Mouse (Mus musculus) kidney, adult 8-10 months (tissue): Measurements from ENCODE around the gene Zbtb49.
A peak's percentile ranks its signal among the peaks of the same experiment; 100 is the strongest.

Experiments
- DNase-seq, 2 experiments: peaks; one replicate each; pipeline ENCODE4 v3.0.0; 2022

Zbtb49 gene

DNA sequence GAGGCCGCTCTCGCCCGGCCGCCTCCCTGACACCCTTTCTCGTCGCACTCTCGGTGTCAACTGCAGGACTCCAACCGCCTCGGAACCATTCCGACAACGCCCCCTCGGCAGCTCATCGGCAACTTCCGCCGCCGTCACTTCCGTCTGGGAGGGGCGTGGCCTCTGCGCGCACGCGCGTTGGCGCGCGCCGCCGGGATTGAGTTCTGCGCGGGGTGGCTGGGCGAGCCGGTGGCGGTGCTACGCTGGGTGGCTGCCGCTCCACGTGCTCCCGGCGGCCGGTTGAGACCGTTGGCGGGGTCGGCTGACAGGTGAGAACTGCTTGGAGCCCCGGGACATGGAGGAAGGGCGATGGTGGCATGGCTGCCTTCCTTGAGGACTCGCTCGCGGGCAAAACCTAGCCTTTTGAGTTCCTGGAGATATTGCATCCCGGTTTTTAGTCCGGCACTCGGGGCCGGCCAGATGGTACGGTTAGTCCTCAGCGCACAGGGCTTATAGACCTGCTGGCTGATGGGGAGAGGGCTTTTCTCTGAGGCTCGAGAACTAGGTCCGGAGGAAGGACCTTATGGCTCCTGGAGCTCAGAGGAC lies at the start of gene Zbtb49, which contains the start of gene Lyar:
Zbtb49 (minus strand) TSS at position 130 of the 585 bp plus-strand sequence.
Lyar (plus strand) TSS at position 143 of the 585 bp plus-strand sequence.
- peak; percentile 89 to 92 for DNase-seq

DNA sequence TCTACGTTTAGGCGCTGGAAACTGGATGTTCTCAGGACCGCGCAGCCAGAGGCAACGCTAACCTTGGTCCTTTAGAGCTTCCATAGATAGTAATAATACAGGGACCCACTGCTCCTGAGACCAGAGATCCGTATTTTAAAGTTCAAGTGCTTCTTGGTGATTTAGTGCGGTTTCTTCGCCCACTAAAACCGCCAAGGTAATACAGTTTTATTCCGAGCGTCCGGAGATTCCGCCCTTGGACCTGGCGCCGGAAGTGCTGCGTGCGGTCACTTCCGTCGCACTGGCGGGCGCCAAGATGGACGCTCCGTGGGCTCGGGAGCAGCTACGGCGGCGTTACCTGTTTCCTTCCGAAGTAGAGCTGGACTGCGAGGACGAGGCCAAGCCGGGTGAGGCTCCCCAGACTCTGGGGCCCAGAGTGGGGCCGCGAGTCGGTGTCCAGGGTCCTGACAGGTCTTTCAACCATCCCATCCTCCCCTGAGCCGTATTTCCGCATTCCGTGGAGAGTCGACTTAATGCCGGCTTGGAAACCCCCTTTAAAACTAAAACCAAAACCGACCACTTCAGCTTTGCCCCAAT lies 39.9 kb upstream of the Zbtb49 start, which contains the start of gene Tmem128:
Tmem128 (plus strand) TSS at position 79 of the 576 bp plus-strand sequence.
- peak; percentile 42 to 64 for DNase-seq

GRCm38 (mm10) chr5:38259455-38260106 lies 39.3 kb upstream of the Zbtb49 start:
- no peak for DNase-seq

DNA sequence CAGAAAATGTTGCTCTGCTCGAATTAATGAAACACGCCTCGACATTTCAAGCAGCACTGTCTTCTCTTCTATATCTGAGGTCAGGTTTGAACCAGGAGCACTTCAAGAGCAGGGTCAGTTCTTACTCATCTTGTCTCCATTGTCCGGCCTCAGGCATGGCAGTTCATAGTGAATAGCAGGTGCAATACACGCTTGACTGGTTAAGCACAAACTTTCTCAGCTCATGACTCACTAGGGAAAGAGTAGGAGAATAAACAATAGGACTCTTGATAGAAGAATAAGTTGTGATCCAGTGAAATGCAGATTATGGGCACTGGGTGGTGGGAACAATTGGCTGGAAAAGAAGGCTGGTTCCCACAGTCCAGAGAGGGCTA lies 38.5 kb upstream of the Zbtb49 start:
- no peak for DNase-seq

DNA sequence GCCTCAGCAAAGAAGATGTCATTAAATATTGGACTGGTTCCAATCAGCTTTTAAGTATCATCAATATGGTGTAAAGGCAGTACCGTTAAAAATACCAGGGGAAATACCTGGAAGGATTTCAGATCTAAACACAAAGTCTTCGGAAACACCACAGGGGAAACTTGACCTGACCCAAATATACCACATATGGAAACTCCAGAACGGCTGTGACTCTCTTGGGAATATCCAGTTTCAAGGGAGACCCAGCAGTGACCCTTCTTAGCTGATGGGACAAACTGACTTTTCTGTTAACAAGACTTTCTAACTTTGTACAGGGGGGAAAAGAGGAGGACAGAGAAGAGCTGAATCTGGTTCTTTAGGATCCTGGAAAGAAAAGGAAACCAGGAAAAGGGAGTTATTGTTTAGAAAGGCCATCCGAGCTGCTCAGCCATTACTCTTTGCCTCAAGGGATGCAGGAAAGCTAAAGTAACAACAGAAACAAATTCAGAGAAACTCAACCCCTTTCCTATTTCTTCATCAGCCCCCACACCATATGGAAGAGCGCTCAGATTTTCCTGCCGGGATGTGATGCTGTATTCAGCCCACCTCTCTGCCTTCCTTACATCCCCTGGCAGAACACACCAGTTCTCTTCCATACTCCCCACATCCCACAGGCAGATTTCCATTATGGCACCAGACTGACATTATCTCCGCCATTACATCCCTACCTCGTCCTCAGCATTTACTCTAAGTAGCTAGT lies 37.9 kb upstream of the Zbtb49 start:
- DNase-seq, result no peak

DNA sequence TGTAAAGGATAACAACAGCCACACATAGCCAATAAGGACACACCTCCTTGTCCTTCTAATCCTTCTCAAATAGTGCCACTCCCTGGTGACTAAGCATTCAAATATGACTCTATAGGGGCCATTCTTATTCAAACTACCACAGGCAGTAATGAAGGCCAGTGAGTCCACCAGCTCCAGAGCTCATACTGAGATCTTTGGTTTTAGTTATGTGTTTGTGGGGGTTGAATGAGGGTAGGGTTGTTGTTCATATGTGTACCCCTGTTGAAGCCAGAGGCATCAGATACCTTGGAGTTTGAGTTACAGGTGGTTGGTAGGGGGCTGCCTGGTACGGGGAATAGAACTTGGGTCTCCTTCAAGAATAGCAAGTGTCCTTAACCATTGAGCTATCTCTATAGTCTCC lies 36.3 kb upstream of the Zbtb49 start:
- no peak for DNase-seq

DNA sequence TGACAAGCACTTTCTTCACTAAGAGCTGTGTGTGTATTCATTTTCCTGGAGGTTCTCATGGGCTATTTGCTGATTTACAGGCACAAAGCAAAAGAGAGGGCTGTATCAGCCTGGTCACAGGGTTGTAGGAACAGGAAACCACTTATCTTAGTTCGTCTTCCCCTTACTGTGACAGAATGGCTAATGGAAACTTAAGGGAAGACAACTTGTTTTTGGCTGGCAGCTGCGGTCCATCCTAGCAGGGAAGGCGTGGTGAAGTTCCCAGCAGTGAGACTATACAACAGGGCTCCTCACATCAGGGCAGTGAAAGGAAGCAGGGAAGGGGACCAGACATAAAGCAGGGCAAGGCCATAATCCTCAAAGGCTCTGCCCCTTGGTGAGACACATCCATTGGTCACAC lies 35.4 kb upstream of the Zbtb49 start:
- DNase-seq, result no peak

DNA sequence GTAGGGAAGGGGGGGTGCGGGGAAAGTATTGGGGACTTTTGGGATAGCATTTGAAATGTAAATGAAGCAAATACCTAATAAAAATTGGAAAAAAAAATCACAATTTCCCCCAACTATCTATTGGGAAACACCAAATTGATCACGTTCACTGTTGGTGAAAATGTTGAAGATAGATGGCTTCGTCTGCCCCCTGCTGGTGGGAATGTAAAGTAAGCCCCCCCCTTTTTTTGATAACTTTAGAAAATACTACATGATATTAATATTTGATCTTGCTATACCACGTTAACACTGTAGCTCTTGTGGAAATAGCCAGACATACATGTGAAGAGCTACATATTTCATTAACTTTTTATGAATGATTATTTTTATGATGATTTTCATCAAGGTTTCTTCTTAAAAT lies 34.9 kb upstream of the Zbtb49 start:
- no peak for DNase-seq

- no peak for DNase-seq
Measured at GRCm38 (mm10) chr5:38241966-38242365, 21.7 kb upstream of the Zbtb49 start.

GRCm38 (mm10) chr5:38241473-38241834 lies 21.2 kb upstream of the Zbtb49 start:
- no peak for DNase-seq

DNA sequence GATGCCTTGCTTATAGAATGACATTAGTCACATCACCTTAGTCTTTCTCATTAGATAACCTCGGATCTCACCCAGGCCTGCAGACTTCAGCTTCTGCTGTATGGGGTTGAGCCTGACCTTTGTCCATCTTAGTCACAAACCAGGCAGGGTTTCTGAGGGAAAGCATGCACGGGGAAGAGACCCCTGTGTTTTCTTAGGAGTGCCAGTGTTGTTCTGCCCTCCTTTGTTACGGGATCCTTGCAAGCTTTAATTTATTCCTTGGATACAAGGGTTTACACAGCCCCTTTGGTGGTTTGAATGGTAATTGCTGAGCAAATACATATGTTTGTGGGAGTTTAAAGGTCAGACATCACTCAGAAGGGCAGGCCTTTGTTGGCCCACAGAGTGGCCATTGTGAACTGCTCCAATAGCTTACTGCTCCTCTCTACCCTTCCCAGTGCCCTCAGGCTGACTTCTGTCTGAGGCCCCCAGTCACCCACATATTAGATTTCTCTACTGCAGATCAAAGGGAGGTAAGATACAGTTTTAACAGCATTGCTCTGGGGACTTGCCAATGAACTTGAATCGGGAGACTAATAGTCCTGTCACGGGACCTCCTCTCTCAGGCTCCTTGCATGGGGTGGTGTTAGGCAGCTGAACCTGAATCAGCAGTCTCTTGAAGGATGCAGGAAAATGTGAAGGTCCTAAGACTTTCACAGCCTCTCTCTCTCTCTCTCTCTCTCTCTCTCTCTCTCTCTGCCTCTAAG lies 20.6 kb upstream of the Zbtb49 start:
- no peak for DNase-seq

- DNase-seq, result no peak
Measured at GRCm38 (mm10) chr5:38236627-38237026, 16.4 kb upstream of the Zbtb49 start.

- DNase-seq, result peak in 1 of 2 experiments; percentile 55
Measured at GRCm38 (mm10) chr5:38235422-38235821, 15.2 kb upstream of the Zbtb49 start.

GRCm38 (mm10) chr5:38219771-38220307 lies 418 bp downstream of the Zbtb49 start:
- no peak for DNase-seq

DNA sequence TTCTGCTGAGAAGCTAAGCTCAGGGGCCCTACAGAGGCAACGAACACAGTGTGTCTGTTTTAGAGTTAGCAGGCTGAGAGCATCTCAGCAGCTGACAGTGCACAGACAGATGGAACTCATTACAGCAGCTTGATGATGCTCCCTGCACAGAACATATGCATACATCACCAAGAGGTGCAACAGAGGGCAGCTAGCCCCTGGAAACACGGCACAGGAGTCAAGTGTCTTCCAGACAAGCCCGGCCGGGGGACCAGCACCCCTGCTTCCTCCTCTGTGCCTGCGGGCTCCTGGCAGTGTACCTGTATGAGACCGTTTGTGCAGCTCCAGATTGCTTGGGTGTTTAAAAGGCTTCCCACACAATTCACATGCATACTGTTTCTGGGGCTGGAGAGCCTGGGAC lies 7.2 kb downstream of the Zbtb49 start:
- DNase-seq, result no peak

GRCm38 (mm10) chr5:38211691-38212090 lies 8.6 kb downstream of the Zbtb49 start:
- DNase-seq, result no peak

GRCm38 (mm10) chr5:38208985-38209384 lies 11.3 kb downstream of the Zbtb49 start:
- no peak for DNase-seq

DNA sequence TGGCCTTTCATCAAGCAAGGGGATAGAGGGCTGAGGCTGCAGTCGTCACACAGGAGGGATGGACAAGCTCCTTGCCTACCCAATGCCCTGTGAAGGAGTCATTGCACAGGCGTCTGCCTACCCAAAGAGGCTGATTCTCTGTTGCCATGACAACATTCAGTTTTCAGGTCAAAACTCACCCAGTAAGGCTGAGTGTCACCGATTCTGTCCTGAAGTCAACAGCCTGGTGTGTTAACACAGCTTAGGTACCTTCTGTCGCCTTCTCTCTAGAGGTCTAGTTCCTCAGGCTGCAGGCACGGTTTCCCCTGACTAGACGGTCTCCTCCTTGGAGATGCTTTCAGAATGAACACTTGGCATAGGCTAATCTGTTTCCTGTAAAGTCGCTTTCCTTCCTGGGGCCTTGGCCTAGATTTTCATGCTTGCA lies 14.9 kb downstream of the Zbtb49 start:
- DNase-seq, result no peak

DNA sequence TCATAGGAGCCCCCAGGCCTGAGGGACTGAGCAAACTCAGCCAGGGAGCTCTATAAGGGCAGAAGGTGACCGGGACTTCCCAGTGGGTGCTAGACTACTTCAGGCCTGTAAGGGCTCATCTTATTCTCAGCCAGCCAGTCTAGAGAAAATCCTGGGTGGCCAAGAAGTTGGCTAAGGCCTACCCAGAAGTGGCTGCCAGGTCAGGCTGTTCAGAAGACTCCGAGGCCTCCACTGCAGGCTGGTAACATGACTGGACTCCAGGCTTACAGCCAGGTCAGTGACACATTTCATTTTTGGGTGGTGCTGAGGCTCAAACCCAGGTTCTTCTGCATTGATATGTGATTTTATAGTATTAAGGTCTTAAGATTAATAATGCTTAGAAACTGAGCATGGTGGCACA lies 20.6 kb downstream of the Zbtb49 start:
- no peak for DNase-seq

GRCm38 (mm10) chr5:38197482-38197823 lies 22.8 kb downstream of the Zbtb49 start:
- peak; percentile 55 to 84 for DNase-seq

GRCm38 (mm10) chr5:38196821-38197481 lies 23.3 kb downstream of the Zbtb49 start:
- no peak for DNase-seq

GRCm38 (mm10) chr5:38195941-38196340 lies 24.3 kb downstream of the Zbtb49 start:
- DNase-seq, result no peak
